Mouse (Mus musculus): Measurements from ENCODE around the gene Aire. TPM values are rescaled to one million over a fixed set of nuclear protein-coding genes. Genes with fewer than 3 reads are reported as not detected.
A peak's percentile ranks its signal among the peaks of the same experiment; 100 is the strongest.

Gene Aire
- polyA plus RNA-seq, 1 experiment from 2014 or later = 1.5 TPM

GRCm38 (mm10) chr10:78074151-78074550 is 30.7 kb upstream of the Aire start:
- Histone ChIP-seq H3K27me3 (ENCODE audit: insufficient read depth, low read length) (0 out of 2 replicates have a peak, but pooled peaks cover 3% of the 10 kb centered on the region), H3K9me3 (ENCODE audit: low read depth, low read length) (no peaks in the 10 kb centered on the region), H3K4me2 (no peak overlapping the region), H3K4me3 (ENCODE audit: low read depth, low read length) (no peak overlapping the region), H3K27ac (ENCODE audit: low read depth) (no peak overlapping the region), H3K9ac (no peak overlapping the region), H3K36me3 (ENCODE audit: insufficient read depth) (no peaks in the 10 kb centered on the region), H3K4me1 (ENCODE audit: insufficient read depth) (no peaks in the 10 kb centered on the region)
- DNase-seq (no peak), ATAC-seq (ENCODE audit: insufficient read depth) (no peak)
- 67% methylated on average over 4 of the region's 4 CpGs for WGBS
- no peak for TF ChIP-seq CTCF (IDR thresholded peaks at IDR 0.05; ENCODE audit: low read depth)

GRCm38 (mm10) chr10:78069101-78070011 is 25.9 kb upstream of the Aire start, which contains the start of gene Icosl:
Icosl (plus strand) TSS chr10:78069302.
- WGBS = under 1% methylated on average over 66 of the region's 66 CpGs
- peak; percentile 87 for DNase-seq
- peak within 1 kb of the TSS; percentile 67 for H3K4me3 ChIP-seq (ENCODE audit: low read depth, low read length)
- peak; percentile 57 for TF ChIP-seq CTCF (IDR thresholded peaks at IDR 0.05; ENCODE audit: low read depth)
- ATAC-seq (ENCODE audit: insufficient read depth) = peak; percentile 92
- H3K4me2 ChIP-seq = peak within 1 kb of the TSS; percentile 98
- peak within 1 kb of the TSS; percentile 56 for H3K9ac ChIP-seq
- no peaks in the 10 kb centered on the region for H3K4me1 ChIP-seq (ENCODE audit: insufficient read depth)
- peaks cover 10% of the 10 kb centered on the region; the same call in 1 of the 2 replicates for H3K27me3 ChIP-seq (ENCODE audit: insufficient read depth, low read length)
- no peaks in the 10 kb centered on the region for H3K36me3 ChIP-seq (ENCODE audit: insufficient read depth)
- H3K9me3 ChIP-seq (ENCODE audit: low read depth, low read length) = no peaks in the 10 kb centered on the region
- H3K27ac ChIP-seq (ENCODE audit: low read depth) = 0 out of 2 replicates have a peak within 1 kb of the TSS, but pooled peaks have one; percentile 42

- Histone ChIP-seq H3K27ac (ENCODE audit: low read depth) (no peak overlapping the region), H3K36me3 (ENCODE audit: insufficient read depth) (no peaks in the 10 kb centered on the region), H3K9me3 (ENCODE audit: low read depth, low read length) (no peaks in the 10 kb centered on the region), H3K27me3 (ENCODE audit: insufficient read depth, low read length) (peaks cover 10% of the 10 kb centered on the region; the same call in 1 of the 2 replicates), H3K4me1 (ENCODE audit: insufficient read depth) (no peaks in the 10 kb centered on the region), H3K4me2 (peak overlapping the region; percentile 98), H3K4me3 (ENCODE audit: low read depth, low read length) (peak overlapping the region; percentile 67), H3K9ac (peak overlapping the region; percentile 7; the same call in 1 of the 2 replicates)
- peak; percentile 27 for DNase-seq
- TF ChIP-seq CTCF (IDR thresholded peaks at IDR 0.05; ENCODE audit: low read depth) = no peak
- peak; percentile 16 for ATAC-seq (ENCODE audit: insufficient read depth)
- WGBS = 17% methylated on average over 11 of the region's 11 CpGs
Measured at GRCm38 (mm10) chr10:78068541-78068940, 25.1 kb upstream of the Aire start.

- DNase-seq = peak; percentile 29
- WGBS = 43% methylated on average over 4 of the region's 4 CpGs
- ATAC-seq (ENCODE audit: insufficient read depth) = no peak
Measured at GRCm38 (mm10) chr10:78067226-78067625, 23.8 kb upstream of the Aire start.

GRCm38 (mm10) chr10:78063122-78063521 is 19.7 kb upstream of the Aire start:
- no peak overlapping the region for H3K27ac ChIP-seq (ENCODE audit: low read depth)
- no peak overlapping the region for H3K4me3 ChIP-seq (ENCODE audit: low read depth, low read length)
- no peak overlapping the region for H3K4me2 ChIP-seq
- ATAC-seq (ENCODE audit: insufficient read depth) (no peak), DNase-seq (no peak)
- no peaks in the 10 kb centered on the region for H3K36me3 ChIP-seq (ENCODE audit: insufficient read depth)
- TF ChIP-seq CTCF (IDR thresholded peaks at IDR 0.05; ENCODE audit: low read depth) = no peak
- H3K27me3 ChIP-seq (ENCODE audit: insufficient read depth, low read length) = no peaks in the 10 kb centered on the region
- H3K9me3 ChIP-seq (ENCODE audit: low read depth, low read length) = no peaks in the 10 kb centered on the region
- no peaks in the 10 kb centered on the region for H3K4me1 ChIP-seq (ENCODE audit: insufficient read depth)
- H3K9ac ChIP-seq = no peak overlapping the region
- WGBS = 75% methylated on average over 9 of the region's 9 CpGs

More at GRCm38 (mm10) chr10:78067226-78067625, 23.8 kb upstream of the Aire start:
- Histone ChIP-seq H3K4me1 (ENCODE audit: insufficient read depth) (no peaks in the 10 kb centered on the region), H3K9me3 (ENCODE audit: low read depth, low read length) (no peaks in the 10 kb centered on the region), H3K27me3 (ENCODE audit: insufficient read depth, low read length) (peaks cover 10% of the 10 kb centered on the region; the same call in 1 of the 2 replicates), H3K9ac (no peak overlapping the region), H3K36me3 (ENCODE audit: insufficient read depth) (no peaks in the 10 kb centered on the region), H3K27ac (ENCODE audit: low read depth) (no peak overlapping the region), H3K4me3 (ENCODE audit: low read depth, low read length) (no peak overlapping the region), H3K4me2 (no peak overlapping the region)
- TF ChIP-seq CTCF (IDR thresholded peaks at IDR 0.05; ENCODE audit: low read depth) = no peak

- DNase-seq (no peak), ATAC-seq (ENCODE audit: insufficient read depth) (no peak)
- H3K4me1 ChIP-seq (ENCODE audit: insufficient read depth) = no peaks in the 10 kb centered on the region
- WGBS = 82% methylated on average over 8 of the region's 8 CpGs
- H3K4me3 ChIP-seq (ENCODE audit: low read depth, low read length) = no peak overlapping the region
- H3K9me3 ChIP-seq (ENCODE audit: low read depth, low read length) = no peaks in the 10 kb centered on the region
- no peak overlapping the region for H3K9ac ChIP-seq
- no peak overlapping the region for H3K27ac ChIP-seq (ENCODE audit: low read depth)
- no peak for TF ChIP-seq CTCF (IDR thresholded peaks at IDR 0.05; ENCODE audit: low read depth)
- no peak overlapping the region for H3K4me2 ChIP-seq
- no peaks in the 10 kb centered on the region for H3K36me3 ChIP-seq (ENCODE audit: insufficient read depth)
- H3K27me3 ChIP-seq (ENCODE audit: insufficient read depth, low read length) = no peaks in the 10 kb centered on the region
Measured at GRCm38 (mm10) chr10:78057056-78057455, 13.6 kb upstream of the Aire start.
